Mouse (Mus musculus) midbrain, embryonic 15.5 days (tissue): ENCODE data around the gene Clcn5. TPM values are rescaled to one million over a fixed set of nuclear protein-coding genes. Genes with fewer than 3 reads are reported as not detected.
A peak's percentile ranks its signal among the peaks of the same experiment; 100 is the strongest.

Experiments
- ATAC-seq: fragments of 200-750 bp; cut with Nextera tagmentation; replicated peaks from 2 replicates; pipeline ENCODE4 v1.8.0; 2017; ENCODE audit warnings: moderate TSS enrichment
- H3K27ac ChIP-seq: fragments of 300-500 bp; sonication (generic); 2 replicates; pipeline ENCODE4 v1.5.1; 2015; ENCODE audit warnings: mild to moderate bottlenecking, inconsistent platforms
- H3K27me3 ChIP-seq: fragments of 300-500 bp; sonication (generic); replicated peaks from 2 replicates; pipeline ENCODE4 v1.6.1; 2015; ENCODE audit warnings: inconsistent platforms
- H3K36me3 ChIP-seq: fragments of 300-500 bp; sonication (generic); replicated peaks from 2 replicates; pipeline ENCODE4 v1.6.1; 2015; ENCODE audit warnings: inconsistent platforms
- H3K4me1 ChIP-seq: fragments of 300-500 bp; sonication (generic); 2 replicates; pipeline ENCODE4 v1.6.1; 2015; ENCODE audit warnings: inconsistent platforms
- H3K4me2 ChIP-seq: fragments of 300-500 bp; sonication (generic); 2 replicates; pipeline ENCODE4 v1.6.1; 2015; ENCODE audit warnings: inconsistent platforms, mild to moderate bottlenecking, moderate library complexity
- H3K4me3 ChIP-seq: fragments of 300-500 bp; sonication (generic); 2 replicates; pipeline ENCODE4 v1.5.1; 2015; ENCODE audit warnings: mild to moderate bottlenecking, inconsistent platforms
- H3K9ac ChIP-seq: fragments of 300-500 bp; sonication (generic); 2 replicates; pipeline ENCODE4 v1.6.1; 2015; ENCODE audit warnings: mild to moderate bottlenecking, inconsistent platforms
- H3K9me3 ChIP-seq: fragments of 300-500 bp; sonication (generic); 2 replicates; pipeline ENCODE4 v1.6.1; 2016; ENCODE audit warnings: inconsistent platforms
- WGBS: fragments of 180-500 bp; shearing (Covaris S2); methylation state at CpG from one replicate; pipeline ENCODE4 v1.1.7; 2015; ENCODE audit warnings: mixed read lengths; 5-methylcytosine and 5-hydroxymethylcytosine counted together
- polyA plus RNA-seq: library from polyadenylated mRNA; unstranded; fragments of >200 nt; fragmentation: Nextera tagmentation; extraction: Ambion mirVana; gene quantifications from 2 replicates; pipeline ENCODE4 v1.2.1, GENCODE M21; 2015

Gene Clcn5
- 7.8 and 7.9 TPM in 2 replicates for polyA plus RNA-seq

DNA sequence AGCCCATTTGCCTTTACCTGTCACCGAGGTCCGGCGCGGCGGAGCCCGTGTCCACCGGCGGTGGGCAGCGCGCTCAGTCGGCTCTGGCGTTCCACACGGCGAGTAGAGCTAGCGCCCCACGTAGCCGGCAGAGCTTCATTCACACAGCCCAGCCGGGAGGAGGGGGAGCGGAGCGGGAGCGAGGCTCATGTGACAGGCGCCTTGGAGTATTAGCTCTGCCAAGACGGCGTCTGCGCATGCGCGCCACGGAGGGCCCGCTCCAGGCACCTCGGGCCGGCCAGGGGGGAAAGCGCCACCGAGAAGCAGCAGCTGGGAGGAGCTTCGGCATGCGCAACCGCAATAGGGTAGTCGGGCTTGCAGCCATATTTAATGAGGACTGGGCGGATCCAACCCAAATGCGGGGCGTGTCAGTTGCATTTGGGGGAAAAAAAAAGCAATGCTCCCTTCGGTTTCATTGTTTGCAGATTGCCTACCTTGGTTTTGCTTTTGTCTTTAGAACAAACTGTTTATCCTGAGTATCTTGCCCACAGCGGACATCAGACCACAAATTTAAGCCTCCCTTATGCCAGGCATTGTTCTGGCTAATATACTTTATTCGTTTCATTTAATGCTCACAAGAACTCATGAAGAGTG, at the start of gene Clcn5:
TSS of gene Clcn5 (minus strand) at position 270 of the 633 bp plus-strand sequence.
- H3K4me1 ChIP-seq = peaks cover 7% of the 10 kb centered on the region; the same call in 1 of the 2 replicates
- peak within 1 kb of the TSS; percentile 96 for H3K27ac ChIP-seq
- no peaks in the 10 kb centered on the region for H3K27me3 ChIP-seq
- H3K9ac ChIP-seq = peak within 1 kb of the TSS; percentile 68
- H3K36me3 ChIP-seq = no peaks in the 10 kb centered on the region
- peak within 1 kb of the TSS; percentile 60 for H3K4me3 ChIP-seq
- peak; percentile 97 for ATAC-seq
- 14% methylated on average over 42 of the region's 43 CpGs for WGBS
- H3K4me2 ChIP-seq = peak within 1 kb of the TSS; percentile 50
- no peaks in the 10 kb centered on the region for H3K9me3 ChIP-seq

DNA sequence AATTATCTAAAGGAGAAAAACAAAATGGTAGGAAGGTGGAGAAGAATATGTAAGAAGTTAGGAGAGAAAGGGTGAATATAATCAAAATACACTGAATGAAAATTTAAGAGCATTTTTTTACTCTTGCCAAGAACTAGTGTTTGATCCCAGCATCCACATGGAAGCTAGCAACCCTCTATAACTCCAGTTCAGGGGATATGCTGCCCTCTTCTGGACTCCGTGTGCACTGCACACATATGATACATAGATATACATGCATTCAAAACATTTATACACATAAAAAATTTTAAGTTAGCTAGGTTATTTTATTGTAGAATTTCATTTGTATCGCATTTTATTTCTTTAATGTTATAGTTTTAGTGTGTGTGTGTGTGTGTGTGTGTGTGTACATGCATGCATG, 6.3 kb upstream of the Clcn5 start:
- H3K4me1 ChIP-seq = no peaks in the 10 kb centered on the region
- no peak overlapping the region for H3K9ac ChIP-seq
- no peak overlapping the region for H3K27ac ChIP-seq
- no peak overlapping the region for H3K4me2 ChIP-seq
- 40% methylated on average over 2 of the region's 2 CpGs for WGBS
- ATAC-seq = no peak
- no peaks in the 10 kb centered on the region for H3K36me3 ChIP-seq
- no peaks in the 10 kb centered on the region for H3K9me3 ChIP-seq
- no peaks in the 10 kb centered on the region for H3K27me3 ChIP-seq
- H3K4me3 ChIP-seq = no peak overlapping the region

DNA sequence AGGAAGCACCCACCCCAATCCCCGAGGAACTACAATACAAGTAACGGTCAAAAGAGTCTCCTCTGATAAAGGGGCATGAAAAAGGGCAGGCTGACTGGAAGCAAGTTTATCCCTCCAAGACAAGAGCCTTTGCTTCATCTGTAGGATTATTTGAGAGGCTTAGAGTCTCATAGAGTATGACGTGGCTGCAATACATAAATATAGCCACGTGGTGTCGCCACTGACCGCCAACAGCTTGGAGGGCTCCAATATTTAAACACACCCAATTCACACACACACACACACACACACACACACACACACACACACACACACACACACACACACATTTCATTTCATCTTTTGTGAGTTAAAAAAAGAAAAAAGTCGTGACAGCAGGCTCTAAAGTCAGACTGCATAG, 3.1 kb upstream of the Clcn5 start:
- WGBS = 13% methylated on average over 7 of the region's 7 CpGs
- H3K9ac ChIP-seq = no peak overlapping the region
- H3K4me2 ChIP-seq = no peak overlapping the region
- H3K4me1 ChIP-seq = peaks cover 4% of the 10 kb centered on the region; the same call in 1 of the 2 replicates
- H3K27me3 ChIP-seq = no peaks in the 10 kb centered on the region
- no peak overlapping the region for H3K27ac ChIP-seq
- ATAC-seq = no peak
- no peaks in the 10 kb centered on the region for H3K36me3 ChIP-seq
- no peaks in the 10 kb centered on the region for H3K9me3 ChIP-seq
- H3K4me3 ChIP-seq = no peak overlapping the region

DNA sequence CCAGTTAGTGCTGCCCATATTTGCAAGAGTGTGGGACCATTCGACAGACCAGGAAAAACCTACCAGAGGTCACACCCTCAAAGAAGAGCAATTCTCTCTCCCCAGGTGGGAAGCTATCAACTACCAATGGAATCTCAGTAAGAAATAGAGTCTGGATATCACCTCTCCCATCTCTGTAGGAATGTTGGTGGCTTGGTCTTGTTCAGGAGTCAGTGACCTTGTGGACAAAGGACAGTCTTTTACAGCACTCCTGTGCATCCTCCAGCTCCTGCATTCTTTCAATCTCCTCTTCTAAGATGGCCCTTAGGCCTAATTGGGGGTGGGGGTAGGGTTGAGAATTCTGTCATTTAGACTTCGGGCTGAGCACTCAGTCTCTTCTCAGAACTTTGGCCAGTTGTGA, 1.4 kb upstream of the Clcn5 start:
- H3K4me1 ChIP-seq = peaks cover 7% of the 10 kb centered on the region; the same call in 1 of the 2 replicates
- H3K36me3 ChIP-seq = no peaks in the 10 kb centered on the region
- H3K27ac ChIP-seq = no peak overlapping the region
- no peak overlapping the region for H3K9ac ChIP-seq
- H3K4me3 ChIP-seq = no peak overlapping the region
- H3K27me3 ChIP-seq = no peaks in the 10 kb centered on the region
- no peak for ATAC-seq
- 72% methylated on average over 2 of the region's 2 CpGs for WGBS
- H3K9me3 ChIP-seq = no peaks in the 10 kb centered on the region
- no peak overlapping the region for H3K4me2 ChIP-seq

DNA sequence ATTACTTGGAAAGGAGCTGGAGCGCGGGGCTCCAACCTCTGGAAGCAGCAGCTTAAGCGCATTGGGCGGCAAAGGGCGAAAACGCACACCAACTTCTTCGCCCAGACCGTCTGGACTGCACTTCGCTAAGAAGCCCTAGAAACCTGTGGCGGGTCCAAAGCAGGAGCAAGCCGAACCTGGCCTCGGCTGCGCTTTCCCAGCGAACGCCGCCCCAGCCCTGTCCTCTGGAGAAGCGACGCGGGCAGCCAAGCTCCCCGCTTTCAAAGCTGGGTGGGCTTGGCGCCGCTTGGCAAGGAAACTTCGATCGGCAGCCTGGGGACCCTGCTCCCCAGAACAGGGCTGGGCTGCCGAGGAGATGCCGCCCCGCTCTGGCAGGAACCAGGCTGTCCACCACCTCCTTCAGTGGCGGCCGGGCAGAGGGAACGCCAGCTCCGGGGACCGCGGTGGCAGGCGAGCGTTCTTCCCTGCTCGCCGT, 570 bp downstream of the Clcn5 start:
- ATAC-seq = peak; percentile 87
- H3K9ac ChIP-seq = peak overlapping the region; percentile 68
- WGBS = 10% methylated on average over 31 of the region's 37 CpGs
- peak overlapping the region; percentile 50 for H3K4me2 ChIP-seq
- no peaks in the 10 kb centered on the region for H3K9me3 ChIP-seq
- H3K27ac ChIP-seq = peak overlapping the region; percentile 96
- H3K4me3 ChIP-seq = peak overlapping the region; percentile 60
- H3K36me3 ChIP-seq = no peaks in the 10 kb centered on the region
- no peaks in the 10 kb centered on the region for H3K27me3 ChIP-seq
- peaks cover 7% of the 10 kb centered on the region; the same call in 1 of the 2 replicates for H3K4me1 ChIP-seq

DNA sequence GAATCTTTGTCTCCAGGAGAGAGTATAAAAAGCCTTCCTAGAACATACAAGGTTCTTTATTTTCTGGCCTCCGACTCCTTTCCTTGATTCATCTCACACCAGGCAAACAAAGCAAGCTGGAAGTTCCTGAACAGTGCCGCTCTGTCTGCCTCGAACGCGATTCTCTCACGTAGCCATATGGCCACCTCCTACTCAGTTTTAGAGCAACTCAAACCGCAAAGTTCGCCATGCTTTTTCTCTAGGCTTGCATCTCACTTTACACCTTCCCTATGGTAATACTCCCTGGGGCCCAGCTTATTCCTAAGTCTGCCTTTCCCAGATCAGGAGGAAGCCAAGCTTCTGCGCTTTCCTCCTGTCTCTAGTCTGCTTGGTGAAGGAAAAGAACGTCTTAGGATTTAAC, 4.0 kb downstream of the Clcn5 start:
- H3K4me1 ChIP-seq = peaks cover 7% of the 10 kb centered on the region; the same call in 1 of the 2 replicates
- no peak overlapping the region for H3K27ac ChIP-seq
- H3K4me3 ChIP-seq = no peak overlapping the region
- 51% methylated on average over 10 of the region's 10 CpGs for WGBS
- no peak overlapping the region for H3K4me2 ChIP-seq
- no peak for ATAC-seq
- H3K9me3 ChIP-seq = no peaks in the 10 kb centered on the region
- no peaks in the 10 kb centered on the region for H3K27me3 ChIP-seq
- no peak overlapping the region for H3K9ac ChIP-seq
- H3K36me3 ChIP-seq = no peaks in the 10 kb centered on the region

DNA sequence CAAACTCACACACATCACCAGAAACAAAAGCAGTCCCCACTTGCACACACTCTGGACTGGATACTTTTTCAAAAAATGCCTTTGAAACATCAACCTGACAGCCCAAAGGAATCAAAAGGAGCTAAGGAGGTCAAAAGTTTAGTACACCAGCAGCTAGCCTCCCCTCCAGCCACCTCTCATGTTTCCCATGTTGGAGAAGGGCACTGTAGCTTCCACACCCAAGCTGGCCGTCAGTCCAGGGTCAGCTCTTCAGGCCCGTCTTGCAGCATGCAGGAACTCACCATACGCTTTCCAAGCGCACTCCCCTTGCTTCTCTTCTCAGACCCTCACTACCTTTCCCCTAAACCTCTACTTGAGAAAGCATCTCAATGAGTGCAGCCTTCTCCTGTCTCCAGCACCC, 4.5 kb downstream of the Clcn5 start:
- no peak for ATAC-seq
- Histone ChIP-seq H3K4me2 (no peak overlapping the region), H3K27ac (no peak overlapping the region), H3K4me1 (peaks cover 7% of the 10 kb centered on the region; the same call in 1 of the 2 replicates), H3K9ac (no peak overlapping the region), H3K4me3 (no peak overlapping the region), H3K9me3 (no peaks in the 10 kb centered on the region), H3K36me3 (no peaks in the 10 kb centered on the region), H3K27me3 (no peaks in the 10 kb centered on the region)
- WGBS = 69% methylated on average over 4 of the region's 4 CpGs

DNA sequence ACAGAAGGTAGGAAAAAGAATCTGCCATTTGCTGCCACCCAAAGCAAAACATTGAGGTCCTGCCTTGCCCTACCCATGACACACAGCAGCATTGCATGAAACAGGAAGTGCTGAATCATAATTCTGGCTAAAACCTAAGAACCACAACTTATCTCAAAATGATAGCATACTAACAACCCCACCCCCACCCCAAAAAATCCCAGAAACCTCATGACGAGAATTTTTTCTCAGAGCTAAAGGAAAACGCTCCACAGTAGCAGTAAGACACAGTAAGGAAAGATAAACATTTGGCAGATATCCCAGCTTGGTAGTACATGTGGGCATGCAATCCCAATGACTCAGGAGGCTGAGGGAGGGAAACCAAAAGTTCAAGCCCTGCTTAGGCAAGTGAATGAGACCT, 10.9 kb downstream of the Clcn5 start:
- Histone ChIP-seq H3K27ac (no peak overlapping the region), H3K4me2 (no peak overlapping the region), H3K36me3 (no peaks in the 10 kb centered on the region), H3K4me3 (no peak overlapping the region), H3K4me1 (no peaks in the 10 kb centered on the region), H3K9ac (no peak overlapping the region), H3K9me3 (no peaks in the 10 kb centered on the region), H3K27me3 (no peaks in the 10 kb centered on the region)
- ATAC-seq = no peak
- WGBS = 71% methylated on average over 2 of the region's 2 CpGs

DNA sequence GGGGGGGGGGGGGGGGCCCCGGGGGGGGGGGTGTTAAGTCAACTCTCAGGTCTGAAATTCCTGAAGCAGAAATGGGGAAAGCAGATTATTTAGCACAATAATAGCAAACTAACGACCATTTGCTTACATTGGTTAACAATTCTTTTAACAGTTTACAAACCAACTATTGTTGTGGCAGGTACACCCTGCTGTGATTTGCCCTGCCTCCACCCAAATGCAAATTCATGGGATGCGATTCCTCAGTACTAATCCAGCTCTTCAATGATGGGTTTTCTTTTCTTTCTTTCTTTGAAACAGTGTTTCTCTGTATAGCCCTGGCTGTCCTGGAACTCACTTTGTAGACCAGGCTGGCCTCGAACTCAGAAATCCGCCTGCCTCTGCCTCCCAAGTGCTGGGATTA, 12.3 kb downstream of the Clcn5 start:
- Histone ChIP-seq H3K9ac (no peak overlapping the region), H3K4me1 (no peaks in the 10 kb centered on the region), H3K4me3 (no peak overlapping the region), H3K4me2 (no peak overlapping the region), H3K27me3 (no peaks in the 10 kb centered on the region), H3K36me3 (no peaks in the 10 kb centered on the region), H3K27ac (no peak overlapping the region), H3K9me3 (no peaks in the 10 kb centered on the region)
- WGBS = 60% methylated on average over 4 of the region's 5 CpGs
- ATAC-seq = no peak

DNA sequence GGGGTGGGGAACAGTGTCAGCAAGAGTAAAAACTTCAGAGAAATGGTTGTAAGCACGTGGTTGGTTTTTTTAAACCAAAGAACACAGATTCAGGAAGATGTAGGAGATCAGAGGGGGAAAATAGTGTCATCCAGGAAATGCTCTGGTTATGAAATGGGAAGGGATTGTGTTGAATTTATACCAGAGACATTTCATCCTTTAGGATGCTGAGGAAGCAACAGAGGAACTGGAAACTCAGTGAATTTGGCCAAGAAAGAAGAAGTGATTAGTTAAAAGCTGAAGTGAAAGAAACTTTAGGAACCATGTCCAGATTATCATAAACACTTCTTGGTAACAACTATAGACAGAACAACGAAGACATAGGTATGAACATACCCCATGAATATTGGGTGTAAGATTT, 26.2 kb downstream of the Clcn5 start:
- Histone ChIP-seq H3K4me2 (no peak overlapping the region), H3K4me3 (no peak overlapping the region), H3K27me3 (no peaks in the 10 kb centered on the region), H3K36me3 (no peaks in the 10 kb centered on the region), H3K9ac (no peak overlapping the region), H3K4me1 (no peaks in the 10 kb centered on the region), H3K27ac (no peak overlapping the region), H3K9me3 (no peaks in the 10 kb centered on the region)
- WGBS = 83% methylated on average over 2 of the region's 2 CpGs
- ATAC-seq = no peak

DNA sequence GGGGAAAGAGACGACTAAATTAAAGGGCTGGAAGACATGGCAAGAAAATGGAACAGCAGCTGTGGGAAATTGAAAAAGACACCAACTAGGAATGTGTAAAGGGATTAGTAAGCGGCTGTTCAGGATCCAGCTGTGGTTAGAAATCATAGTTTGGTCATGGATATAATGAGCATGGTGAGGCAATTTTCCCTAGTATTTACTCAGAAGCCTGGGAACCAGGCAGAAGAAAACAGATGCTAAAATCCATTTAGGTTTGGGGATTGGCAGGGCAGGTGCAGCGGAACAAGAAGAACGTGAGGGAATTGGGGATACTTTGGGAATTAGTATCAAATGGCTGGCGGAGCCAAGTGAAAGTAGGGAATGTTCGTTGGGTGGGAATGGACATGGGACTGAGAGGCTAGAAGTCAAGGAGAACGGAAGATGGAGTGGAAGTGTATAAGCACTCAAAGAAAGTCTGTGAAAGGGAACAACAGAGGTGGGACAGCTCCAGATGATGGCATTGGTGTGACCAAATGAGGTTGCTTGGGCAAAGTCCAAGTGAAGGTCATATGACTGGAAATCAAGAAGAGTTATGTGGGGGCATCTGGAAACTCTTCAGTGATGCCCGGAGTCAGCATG, 26.9 kb downstream of the Clcn5 start:
- H3K4me2 ChIP-seq = no peak overlapping the region
- ATAC-seq = no peak
- H3K4me1 ChIP-seq = no peaks in the 10 kb centered on the region
- H3K4me3 ChIP-seq = no peak overlapping the region
- no peaks in the 10 kb centered on the region for H3K9me3 ChIP-seq
- WGBS = 67% methylated on average over 8 of the region's 8 CpGs
- no peak overlapping the region for H3K27ac ChIP-seq
- H3K9ac ChIP-seq = no peak overlapping the region
- H3K27me3 ChIP-seq = no peaks in the 10 kb centered on the region
- H3K36me3 ChIP-seq = no peaks in the 10 kb centered on the region

DNA sequence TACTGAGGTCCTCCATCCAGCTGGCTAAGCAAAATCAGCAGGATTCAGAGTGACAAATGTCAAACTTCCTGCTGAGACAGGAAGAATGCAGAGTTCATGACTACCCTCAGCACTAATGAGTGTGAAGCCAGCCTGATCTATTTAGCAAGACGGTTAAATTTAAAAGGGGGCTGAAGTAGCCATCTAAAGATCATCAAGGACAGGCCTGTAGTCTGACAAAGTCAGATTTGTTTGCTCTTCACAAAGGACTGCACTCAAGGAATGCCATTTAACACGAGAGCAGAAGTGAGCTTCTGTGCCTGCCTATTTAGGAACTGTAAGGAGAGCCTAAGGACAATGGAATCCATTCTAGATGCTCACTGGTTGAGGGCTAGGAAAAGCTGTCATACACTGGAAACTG, 30.2 kb downstream of the Clcn5 start:
- H3K4me2 ChIP-seq = no peak overlapping the region
- H3K27ac ChIP-seq = no peak overlapping the region
- H3K36me3 ChIP-seq = no peaks in the 10 kb centered on the region
- no peaks in the 10 kb centered on the region for H3K9me3 ChIP-seq
- H3K4me1 ChIP-seq = no peaks in the 10 kb centered on the region
- H3K27me3 ChIP-seq = no peaks in the 10 kb centered on the region
- H3K9ac ChIP-seq = no peak overlapping the region
- H3K4me3 ChIP-seq = no peak overlapping the region
- WGBS = 8% methylated on average over 2 of the region's 2 CpGs
- ATAC-seq = no peak
